Mouse (Mus musculus): ENCODE data around the gene Rapgef1.

- no peak for TF ChIP-seq POLR2A (IDR thresholded peaks at IDR 0.05; ENCODE audit: borderline replicate concordance, control insufficient read depth, low read depth, low read length)
- no peak for TF ChIP-seq CTCF (IDR thresholded peaks at IDR 0.05; ENCODE audit: control insufficient read depth, insufficient read depth, low read length)
These were observed 13.9 kb upstream of the Rapgef1 start for GRCm38 (mm10) chr2:29605591-29605990.
